ENCODE assay signal across 9 mouse cellular contexts in genomic region chr6:117652917-117653316, GRCm38 (mm10).
DNase-seq lines count a peak whose midpoint lies in the region; ATAC-seq and TF ChIP-seq lines count a peak whose summit lies in the region.
"Had no signal": no experiment of that assay in that cellular context is flagged by ENCODE, and none has a peak within 500 bp of the region (broad histone marks: within the 10 kb centered on the region; RNA-seq: fewer than 3 reads in every experiment).

No protein-coding gene starts in this region.

- 67% methylated on average over 9 of the region's 9 CpGs for WGBS in kidney, adult 2 months
- 85% methylated on average over 9 of the region's 9 CpGs for WGBS in kidney, embryonic 14.5 days

- no peaks in the 10 kb centered on the region for H3K27me3 ChIP-seq in kidney, adult 2 months (replicated peaks; ENCODE audit: control insufficient read depth, insufficient read depth, low read length)
- 0 out of 2 replicates have a peak, but pooled peaks cover 4% of the 10 kb centered on the region for H3K27me3 ChIP-seq in kidney, embryonic 14.5 days (ENCODE audit: control insufficient read depth, insufficient read depth, low read length)

- peak; percentile 74 for DNase-seq in kidney, adult 2 months
- DNase-seq in adrenal gland, postnatal 10 days: peak; percentile 77
- peak; percentile 82 to 88 for DNase-seq in heart, adult 9 months (ENCODE audit: low spot score in 2 of 2)
- DNase-seq in lung, postnatal 10 days: peak; percentile 82
- DNase-seq in embryo, embryonic 10.5 days (ENCODE audit: low spot score): no peak

- H3K4me2 ChIP-seq in kidney, embryonic 14.5 days (replicated peaks; ENCODE audit: low read depth, low read length): no peak overlapping the region

- H3K4me1 ChIP-seq in kidney, adult 2 months (ENCODE audit: control insufficient read depth, insufficient read depth, low read length): no peaks in the 10 kb centered on the region
- 0 out of 2 replicates have a peak, but pooled peaks cover 5% of the 10 kb centered on the region for H3K4me1 ChIP-seq in kidney, embryonic 14.5 days (ENCODE audit: control insufficient read depth, insufficient read depth, low read length)

- 0 out of 2 replicates have a peak overlapping the region, but pooled peaks have one; percentile 49 for H3K27ac ChIP-seq in kidney, adult 2 months (ENCODE audit: insufficient read depth, low read depth, low read length)
- H3K27ac ChIP-seq in kidney, embryonic 14.5 days (ENCODE audit: low read depth, low read length): no peak overlapping the region

- TF ChIP-seq POLR2A in kidney, adult 2 months (IDR thresholded peaks at IDR 0.05; ENCODE audit: low read depth, low read length): no peak

- no peak for TF ChIP-seq CTCF in kidney, adult 2 months (conservative IDR thresholded peaks at IDR 0.05; ENCODE audit: insufficient read depth, insufficient read length, low read depth, low read length)

- no peak overlapping the region for H3K4me3 ChIP-seq in kidney, adult 2 months (ENCODE audit: insufficient read depth, low read depth, low read length)
- no peak overlapping the region for H3K4me3 ChIP-seq in kidney, embryonic 14.5 days (ENCODE audit: low read length)

- ATAC-seq in kidney, embryonic 14.5 days (ENCODE audit: low FRiP score, low TSS enrichment): no peak
- ATAC-seq in erythroblast, adult 5-6 weeks (replicated peaks; ENCODE audit: low FRiP score, poor library complexity, severe bottlenecking): no peak
- ATAC-seq in inflammation-experienced regulatory T-cells, adult 6 months: no peak

- H3K9ac ChIP-seq in kidney, embryonic 14.5 days (ENCODE audit: low read depth, low read length): no peak overlapping the region

- H3K9me3 ChIP-seq in kidney, embryonic 14.5 days (ENCODE audit: control insufficient read depth, low read length): no peaks in the 10 kb centered on the region

- H3K36me3 ChIP-seq in kidney, adult 2 months (ENCODE audit: control insufficient read depth, insufficient read depth, low read length): no peaks in the 10 kb centered on the region
- H3K36me3 ChIP-seq in kidney, embryonic 14.5 days (ENCODE audit: control insufficient read depth, insufficient read depth, low read length): no peaks in the 10 kb centered on the region
- H3K36me3 ChIP-seq: G1E had no signal
